Mouse (Mus musculus): ENCODE data around the gene Zdhhc1. TPM values are rescaled to one million over a fixed set of nuclear protein-coding genes. Genes with fewer than 3 reads are reported as not detected.
A peak's percentile ranks its signal among the peaks of the same experiment; 100 is the strongest.

Zdhhc1 gene
- polyA plus RNA-seq, 1 experiment from 2014 or later, result 2.2 TPM

DNA sequence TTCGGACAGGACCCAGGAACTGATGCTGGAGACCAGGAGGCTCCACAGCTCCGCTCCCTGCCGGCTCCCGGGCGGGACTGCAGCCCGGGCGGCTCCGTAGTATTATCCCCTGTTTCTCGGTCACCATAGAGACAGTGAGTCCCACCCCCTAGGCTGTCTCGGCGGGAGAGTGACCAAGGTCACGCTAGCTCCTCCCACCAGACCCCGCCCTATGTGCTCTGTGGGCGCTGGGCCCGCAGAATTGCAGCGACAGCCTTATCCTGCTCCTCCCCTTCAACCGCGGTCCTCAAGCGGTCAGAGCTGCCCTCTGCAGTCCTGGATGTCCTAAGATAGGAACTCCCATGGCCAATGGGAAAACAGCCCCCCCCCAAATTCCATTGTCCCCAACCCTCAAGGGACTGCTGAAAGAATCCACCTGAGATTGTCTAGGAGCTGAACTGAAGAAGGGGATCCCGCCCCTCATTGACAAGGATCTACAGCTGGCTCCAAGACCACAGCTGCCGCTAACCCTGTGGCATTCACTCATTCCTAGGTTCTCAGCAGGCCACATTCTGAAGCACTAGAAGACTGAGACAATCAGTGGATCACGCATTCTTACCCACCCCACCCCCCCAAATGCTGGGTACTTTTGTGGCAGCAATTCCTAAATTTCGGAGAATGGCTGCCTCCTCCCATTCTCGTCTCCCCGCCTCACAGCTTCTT lies 25.2 kb downstream of the Zdhhc1 start, which contains the start of gene Tppp3:
Tppp3 (minus strand) TSS at position 213 of the 702 bp plus-strand sequence.
- WGBS (ENCODE audit: insufficient replicate concordance), result 7% methylated on average over 25 of the region's 25 CpGs
- Histone ChIP-seq H3K4me3 (ENCODE audit: low read depth, low read length) (peak within 1 kb of the TSS; percentile 25), H3K4me1 (ENCODE audit: control insufficient read depth, low read depth, low read length) (peaks cover 28% of the 10 kb centered on the region), H3K36me3 (ENCODE audit: control insufficient read depth, insufficient read depth) (no peaks in the 10 kb centered on the region), H3K27me3 (ENCODE audit: control insufficient read depth, insufficient read depth, low read depth, low read length) (peaks cover 45% of the 10 kb centered on the region), H3K9me3 (replicated peaks; ENCODE audit: control insufficient read depth, low read length) (no peaks in the 10 kb centered on the region), H3K27ac (ENCODE audit: low read length) (no peak within 1 kb of the TSS), H3K9ac (ENCODE audit: low read depth, low read length) (no peak within 1 kb of the TSS), H3K4me2 (ENCODE audit: low read depth, low read length) (peak within 1 kb of the TSS; percentile 50)
- peak; percentile 88 for ATAC-seq (ENCODE audit: low read depth)

GRCm38 (mm10) chr8:105470681-105471313 lies 25.9 kb downstream of the Zdhhc1 start:
- Histone ChIP-seq H3K27me3 (ENCODE audit: control insufficient read depth, insufficient read depth, low read depth, low read length) (peaks cover 45% of the 10 kb centered on the region), H3K9ac (ENCODE audit: low read depth, low read length) (no peak overlapping the region), H3K4me3 (ENCODE audit: low read depth, low read length) (peak overlapping the region; percentile 25), H3K4me1 (ENCODE audit: control insufficient read depth, low read depth, low read length) (peaks cover 28% of the 10 kb centered on the region), H3K4me2 (ENCODE audit: low read depth, low read length) (peak overlapping the region; percentile 50), H3K9me3 (replicated peaks; ENCODE audit: control insufficient read depth, low read length) (no peaks in the 10 kb centered on the region), H3K27ac (ENCODE audit: low read length) (no peak overlapping the region), H3K36me3 (ENCODE audit: control insufficient read depth, insufficient read depth) (no peaks in the 10 kb centered on the region)
- peak; percentile 9; the same call in 1 of the 2 replicates for ATAC-seq (ENCODE audit: low read depth)
- WGBS (ENCODE audit: insufficient replicate concordance), result 16% methylated on average over 11 of the region's 11 CpGs

- H3K27me3 ChIP-seq (ENCODE audit: control insufficient read depth, insufficient read depth, low read depth, low read length), result peaks cover 45% of the 10 kb centered on the region
- 65% methylated on average over 5 of the region's 5 CpGs for WGBS (ENCODE audit: insufficient replicate concordance)
- no peak overlapping the region for H3K9ac ChIP-seq (ENCODE audit: low read depth, low read length)
- H3K27ac ChIP-seq (ENCODE audit: low read length), result no peak overlapping the region
- H3K9me3 ChIP-seq (replicated peaks; ENCODE audit: control insufficient read depth, low read length), result no peaks in the 10 kb centered on the region
- no peak overlapping the region for H3K4me3 ChIP-seq (ENCODE audit: low read depth, low read length)
- no peak overlapping the region for H3K4me2 ChIP-seq (ENCODE audit: low read depth, low read length)
- no peaks in the 10 kb centered on the region for H3K36me3 ChIP-seq (ENCODE audit: control insufficient read depth, insufficient read depth)
- peaks cover 28% of the 10 kb centered on the region for H3K4me1 ChIP-seq (ENCODE audit: control insufficient read depth, low read depth, low read length)
- no peak for ATAC-seq (ENCODE audit: low read depth)
Observed at GRCm38 (mm10) chr8:105470262-105470661, 26.4 kb downstream of the Zdhhc1 start.

DNA sequence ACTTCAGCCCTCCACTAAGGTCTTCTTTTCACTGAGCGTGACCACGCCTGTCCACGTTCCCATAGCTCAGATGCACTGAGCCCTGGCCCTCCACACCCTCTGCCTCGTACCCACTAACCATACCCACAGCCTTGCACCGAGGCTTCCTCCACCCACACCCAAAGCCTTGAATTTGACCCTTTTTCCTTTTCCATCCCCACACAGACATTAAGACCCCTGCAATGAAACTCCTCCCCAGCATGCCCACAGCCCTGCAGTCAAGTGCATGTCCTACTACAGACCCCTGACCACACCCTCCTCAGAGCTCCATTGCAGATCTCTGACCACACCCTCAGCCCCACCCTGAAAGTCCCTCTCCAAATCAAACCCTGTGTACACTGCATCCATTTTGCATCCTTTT lies 26.9 kb downstream of the Zdhhc1 start:
- no peak for ATAC-seq (ENCODE audit: low read depth)
- no peak overlapping the region for H3K27ac ChIP-seq (ENCODE audit: low read length)
- WGBS (ENCODE audit: insufficient replicate concordance), result 71% methylated on average over 5 of the region's 5 CpGs
- H3K36me3 ChIP-seq (ENCODE audit: control insufficient read depth, insufficient read depth), result no peaks in the 10 kb centered on the region
- H3K4me3 ChIP-seq (ENCODE audit: low read depth, low read length), result no peak overlapping the region
- H3K9me3 ChIP-seq (replicated peaks; ENCODE audit: control insufficient read depth, low read length), result no peaks in the 10 kb centered on the region
- H3K4me2 ChIP-seq (ENCODE audit: low read depth, low read length), result no peak overlapping the region
- H3K9ac ChIP-seq (ENCODE audit: low read depth, low read length), result no peak overlapping the region
- H3K4me1 ChIP-seq (ENCODE audit: control insufficient read depth, low read depth, low read length), result peaks cover 28% of the 10 kb centered on the region
- peaks cover 45% of the 10 kb centered on the region for H3K27me3 ChIP-seq (ENCODE audit: control insufficient read depth, insufficient read depth, low read depth, low read length)

DNA sequence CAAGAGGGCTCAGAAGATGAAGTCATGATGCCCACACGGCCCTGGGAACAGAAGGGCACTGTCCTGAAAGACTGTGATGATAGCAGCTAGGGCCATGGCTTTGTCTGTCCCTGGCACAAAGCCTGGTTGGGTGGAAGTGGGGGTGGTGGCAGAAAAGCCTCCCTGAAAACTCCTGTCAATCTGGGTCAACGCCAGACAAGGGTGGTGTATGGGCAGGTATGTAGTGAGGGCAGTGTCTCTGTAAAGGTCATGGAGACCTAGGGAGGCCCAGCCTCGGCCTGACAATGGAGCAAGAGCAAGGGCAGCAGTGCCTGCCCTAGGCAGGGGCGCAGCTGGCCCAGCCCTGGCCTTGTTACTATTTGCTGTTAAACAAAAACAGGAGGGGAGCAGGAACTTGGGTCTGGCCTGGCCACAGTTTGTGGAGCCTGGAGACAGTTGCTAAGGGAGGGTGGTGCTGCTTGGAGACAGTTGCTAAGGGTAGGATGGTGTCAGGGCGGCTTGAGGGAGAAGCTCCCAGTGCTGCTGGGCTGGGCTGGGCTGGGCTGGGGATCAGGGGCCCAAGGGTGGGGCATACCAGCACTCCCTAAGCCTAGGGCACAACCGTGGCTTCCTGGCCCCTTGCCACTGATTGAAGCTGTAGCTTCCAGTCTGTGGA lies 27.5 kb downstream of the Zdhhc1 start:
- H3K4me3 ChIP-seq (ENCODE audit: low read depth, low read length), result no peak overlapping the region
- H3K27me3 ChIP-seq (ENCODE audit: control insufficient read depth, insufficient read depth, low read depth, low read length), result peaks cover 42% of the 10 kb centered on the region
- WGBS (ENCODE audit: insufficient replicate concordance), result 43% methylated on average over 6 of the region's 6 CpGs
- H3K9me3 ChIP-seq (replicated peaks; ENCODE audit: control insufficient read depth, low read length), result no peaks in the 10 kb centered on the region
- no peak overlapping the region for H3K4me2 ChIP-seq (ENCODE audit: low read depth, low read length)
- H3K27ac ChIP-seq (ENCODE audit: low read length), result no peak overlapping the region
- peaks cover 28% of the 10 kb centered on the region for H3K4me1 ChIP-seq (ENCODE audit: control insufficient read depth, low read depth, low read length)
- ATAC-seq (ENCODE audit: low read depth), result peak; percentile 56
- H3K36me3 ChIP-seq (ENCODE audit: control insufficient read depth, insufficient read depth), result no peaks in the 10 kb centered on the region
- no peak overlapping the region for H3K9ac ChIP-seq (ENCODE audit: low read depth, low read length)

DNA sequence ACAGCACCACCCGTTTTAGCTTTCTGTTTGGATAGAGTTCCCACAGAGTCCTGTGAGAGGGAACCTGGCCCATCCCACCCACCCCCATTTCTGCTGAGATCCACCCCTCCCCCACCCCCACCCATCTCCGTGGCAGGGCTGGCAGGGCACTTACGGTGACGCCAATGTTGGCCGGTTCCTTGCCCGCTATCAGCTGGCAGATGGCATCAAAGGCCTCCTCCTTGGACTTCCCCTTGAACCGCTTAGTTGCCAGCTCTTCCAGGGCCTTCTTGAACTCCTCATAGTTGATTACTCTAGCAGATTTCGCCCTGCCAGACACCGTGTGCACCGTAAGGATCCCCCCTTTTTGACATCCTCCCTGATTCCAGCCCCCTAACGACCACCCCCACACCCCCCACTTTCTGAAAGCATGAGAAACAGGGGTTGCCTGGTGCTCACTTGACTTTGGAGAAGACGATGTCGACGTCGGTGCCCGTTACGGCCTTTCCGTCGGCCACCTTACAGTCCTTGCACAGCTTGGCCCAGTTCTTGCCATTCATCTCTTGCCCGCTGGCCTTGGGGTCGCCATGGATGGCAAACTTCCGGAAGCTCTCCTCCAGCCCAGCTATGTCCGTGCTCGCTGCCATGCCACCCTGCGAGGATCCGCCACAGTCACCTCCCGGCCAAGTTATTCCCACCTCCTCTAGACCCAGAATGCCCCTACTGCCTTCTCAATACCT lies 28.5 kb downstream of the Zdhhc1 start:
- peaks cover 32% of the 10 kb centered on the region for H3K27me3 ChIP-seq (ENCODE audit: control insufficient read depth, insufficient read depth, low read depth, low read length)

DNA sequence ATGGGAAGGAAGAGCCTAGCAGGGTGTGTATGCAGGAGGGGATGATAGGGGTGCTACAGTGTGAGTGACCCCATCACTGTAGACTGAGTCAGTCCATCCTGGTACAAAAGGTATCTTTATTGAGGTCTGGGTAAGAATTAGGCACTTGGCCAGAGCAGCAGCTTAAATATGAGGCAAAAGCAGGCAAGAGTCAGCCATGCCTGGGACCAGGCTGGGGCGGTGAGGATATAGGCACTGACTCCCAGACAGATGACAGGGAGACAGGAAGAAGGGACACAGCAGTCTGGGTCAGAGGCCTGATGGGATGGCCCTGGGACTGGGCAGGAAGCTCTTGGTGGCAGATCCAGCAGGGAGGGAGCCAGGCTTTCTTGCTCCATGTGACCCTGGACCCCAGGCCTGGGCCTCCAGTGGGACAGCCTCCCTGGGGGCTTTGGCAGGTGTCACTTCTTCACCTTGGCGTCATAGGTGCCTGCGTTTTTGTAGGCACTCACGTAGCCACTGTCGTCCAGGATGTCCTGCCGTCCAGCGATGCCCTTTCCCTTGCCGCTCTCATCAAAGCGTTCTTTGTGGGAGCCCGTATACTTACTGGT lies 29.2 kb downstream of the Zdhhc1 start:
- no peaks in the 10 kb centered on the region for H3K36me3 ChIP-seq (ENCODE audit: control insufficient read depth, insufficient read depth)
- WGBS (ENCODE audit: insufficient replicate concordance), result 83% methylated on average over 10 of the region's 10 CpGs
- ATAC-seq (ENCODE audit: low read depth), result no peak
- H3K4me2 ChIP-seq (ENCODE audit: low read depth, low read length), result no peak overlapping the region
- peaks cover 25% of the 10 kb centered on the region for H3K27me3 ChIP-seq (ENCODE audit: control insufficient read depth, insufficient read depth, low read depth, low read length)
- no peaks in the 10 kb centered on the region for H3K9me3 ChIP-seq (replicated peaks; ENCODE audit: control insufficient read depth, low read length)
- peaks cover 28% of the 10 kb centered on the region for H3K4me1 ChIP-seq (ENCODE audit: control insufficient read depth, low read depth, low read length)
- H3K4me3 ChIP-seq (ENCODE audit: low read depth, low read length), result no peak overlapping the region
- no peak overlapping the region for H3K9ac ChIP-seq (ENCODE audit: low read depth, low read length)
- no peak overlapping the region for H3K27ac ChIP-seq (ENCODE audit: low read length)

More for the DNA sequence above, 28.5 kb downstream of the Zdhhc1 start:
- 82% methylated on average over 27 of the region's 27 CpGs for WGBS (ENCODE audit: insufficient replicate concordance)
- Histone ChIP-seq H3K4me2 (ENCODE audit: low read depth, low read length) (no peak overlapping the region), H3K9me3 (replicated peaks; ENCODE audit: control insufficient read depth, low read length) (no peaks in the 10 kb centered on the region), H3K4me3 (ENCODE audit: low read depth, low read length) (no peak overlapping the region), H3K36me3 (ENCODE audit: control insufficient read depth, insufficient read depth) (no peaks in the 10 kb centered on the region), H3K27ac (ENCODE audit: low read length) (no peak overlapping the region), H3K9ac (ENCODE audit: low read depth, low read length) (no peak overlapping the region), H3K4me1 (ENCODE audit: control insufficient read depth, low read depth, low read length) (peaks cover 28% of the 10 kb centered on the region)
- ATAC-seq (ENCODE audit: low read depth), result no peak

DNA sequence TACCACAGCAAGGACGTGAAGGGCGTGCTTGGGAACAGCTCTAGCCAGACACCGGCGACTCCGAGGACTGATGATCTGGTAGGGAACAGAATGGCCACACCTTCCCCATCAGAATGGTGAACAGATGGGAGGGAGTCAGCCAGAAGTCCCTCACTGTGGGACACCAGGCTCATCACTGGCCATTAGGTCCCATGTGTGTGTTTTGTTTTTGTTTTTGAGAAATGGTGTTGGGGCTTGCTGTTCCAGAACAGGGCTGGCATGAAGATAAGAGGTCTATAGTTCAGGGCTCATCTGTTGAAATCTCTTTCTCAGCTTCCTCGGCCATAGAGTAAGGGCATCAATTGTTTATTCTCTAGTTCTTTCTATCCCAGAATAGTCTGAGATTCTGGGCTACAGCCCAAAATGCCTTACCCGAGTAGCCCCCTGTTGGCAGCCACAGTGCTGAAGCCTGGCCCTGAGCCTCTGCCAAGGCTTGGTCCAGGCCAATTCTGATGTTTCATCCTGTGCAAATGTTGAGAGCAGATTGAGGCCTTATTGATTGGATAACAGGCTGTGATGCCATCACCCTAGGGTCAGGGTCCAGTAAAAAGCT lies 29.9 kb downstream of the Zdhhc1 start:
- H3K9ac ChIP-seq (ENCODE audit: low read depth, low read length), result no peak overlapping the region
- no peak overlapping the region for H3K27ac ChIP-seq (ENCODE audit: low read length)
- no peaks in the 10 kb centered on the region for H3K9me3 ChIP-seq (replicated peaks; ENCODE audit: control insufficient read depth, low read length)
- peaks cover 28% of the 10 kb centered on the region for H3K4me1 ChIP-seq (ENCODE audit: control insufficient read depth, low read depth, low read length)
- peaks cover 18% of the 10 kb centered on the region for H3K27me3 ChIP-seq (ENCODE audit: control insufficient read depth, insufficient read depth, low read depth, low read length)
- no peaks in the 10 kb centered on the region for H3K36me3 ChIP-seq (ENCODE audit: control insufficient read depth, insufficient read depth)
- H3K4me2 ChIP-seq (ENCODE audit: low read depth, low read length), result no peak overlapping the region
- H3K4me3 ChIP-seq (ENCODE audit: low read depth, low read length), result no peak overlapping the region
- no peak for ATAC-seq (ENCODE audit: low read depth)
- WGBS (ENCODE audit: insufficient replicate concordance), result 67% methylated on average over 7 of the region's 7 CpGs
